Mouse (Mus musculus) megakaryocyte, embryonic 14.5 days (primary cell): ENCODE measurements around the gene Ripply3. TPM values are rescaled to one million over a fixed set of nuclear protein-coding genes. Genes with fewer than 3 reads are reported as not detected.

ENCODE experiments used
- H3K27me3 ChIP-seq: replicated peaks from 2 replicates; pipeline ENCODE3; 2012; ENCODE audit warnings: inconsistent platforms
- H3K36me3 ChIP-seq: replicated peaks from 2 replicates; pipeline ENCODE3; 2012; ENCODE audit warnings: low read length, inconsistent platforms, mixed read lengths
- H3K4me1 ChIP-seq: 2 replicates; pipeline ENCODE4 v1.6.1; 2012; ENCODE audit warnings: inconsistent platforms
- H3K4me3 ChIP-seq: replicated peaks from 2 replicates; pipeline ENCODE3; 2012; ENCODE audit warnings: moderate library complexity, mild to moderate bottlenecking, inconsistent platforms
- H3K9me3 ChIP-seq: 2 replicates; pipeline ENCODE4 v1.6.1; 2012; ENCODE audit warnings: inconsistent platforms
- FLI1 ChIP-seq: IDR thresholded peaks from 2 replicates; pipeline ENCODE4 v1.6.1; 2012; ENCODE audit warnings: low read length, inconsistent platforms, mixed read lengths
- GATA1 ChIP-seq: IDR thresholded peaks from 3 replicates; pipeline ENCODE4 v1.6.1; 2012; ENCODE audit warnings: mixed read lengths, low read length, inconsistent platforms, borderline replicate concordance
- polyA plus RNA-seq: library from polyadenylated mRNA; stranded (reverse); fragments of >175 nt; gene quantifications from 2 replicates; pipeline ENCODE4 v1.2.3, GENCODE M21; 2012; ENCODE audit warnings: low replicate concordance; ENCODE audit not compliant: insufficient read depth

Ripply3 gene
- not detected in 2 replicates for polyA plus RNA-seq

GRCm38 (mm10) chr16:94327781-94328711, at the start of gene Ripply3:
TSS of gene Ripply3 (plus strand) at chr16:94328420.
- Histone ChIP-seq H3K27me3 (peaks cover 37% of the 10 kb centered on the region), H3K36me3 (no peaks in the 10 kb centered on the region), H3K4me1 (peaks cover 44% of the 10 kb centered on the region), H3K4me3 (peak within 1 kb of the TSS; percentile 91), H3K9me3 (peaks cover 3% of the 10 kb centered on the region; the same call in 1 of the 2 replicates)
- no peak for TF ChIP-seq FLI1
- TF ChIP-seq GATA1, result no peak

- TF ChIP-seq GATA1 (no peak), FLI1 (no peak)
- no peak overlapping the region for H3K4me3 ChIP-seq
- H3K9me3 ChIP-seq, result peaks cover 16% of the 10 kb centered on the region
- no peaks in the 10 kb centered on the region for H3K27me3 ChIP-seq
- H3K36me3 ChIP-seq, result peaks cover 23% of the 10 kb centered on the region
- H3K4me1 ChIP-seq, result peaks cover 7% of the 10 kb centered on the region
Measured at GRCm38 (mm10) chr16:94283972-94284371, 44.2 kb upstream of the Ripply3 start.

DNA sequence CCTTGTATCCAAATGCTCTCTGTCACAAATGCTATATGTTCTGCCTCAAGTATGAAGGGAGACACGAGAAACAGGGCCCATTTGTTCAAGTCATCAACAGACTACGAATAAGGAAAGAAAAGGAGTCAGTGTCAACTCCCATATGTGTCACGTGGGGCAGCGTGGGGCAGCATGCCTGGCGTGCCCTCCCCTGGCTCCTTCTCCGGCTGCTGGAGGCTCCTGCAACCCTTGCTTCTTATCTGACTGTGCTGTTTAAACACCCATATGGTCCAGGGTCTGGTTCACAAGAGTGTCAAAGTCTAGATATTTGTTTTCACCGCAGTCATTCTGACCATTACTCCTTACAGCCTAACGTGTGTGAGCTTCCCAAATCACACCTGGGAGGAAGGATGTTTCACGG, 40.4 kb upstream of the Ripply3 start:
- Histone ChIP-seq H3K4me1 (peaks cover 36% of the 10 kb centered on the region), H3K27me3 (peaks cover 10% of the 10 kb centered on the region), H3K4me3 (peak overlapping the region; percentile 14), H3K36me3 (peaks cover 15% of the 10 kb centered on the region), H3K9me3 (peaks cover 11% of the 10 kb centered on the region)
- no peak for TF ChIP-seq GATA1
- TF ChIP-seq FLI1, result no peak

DNA sequence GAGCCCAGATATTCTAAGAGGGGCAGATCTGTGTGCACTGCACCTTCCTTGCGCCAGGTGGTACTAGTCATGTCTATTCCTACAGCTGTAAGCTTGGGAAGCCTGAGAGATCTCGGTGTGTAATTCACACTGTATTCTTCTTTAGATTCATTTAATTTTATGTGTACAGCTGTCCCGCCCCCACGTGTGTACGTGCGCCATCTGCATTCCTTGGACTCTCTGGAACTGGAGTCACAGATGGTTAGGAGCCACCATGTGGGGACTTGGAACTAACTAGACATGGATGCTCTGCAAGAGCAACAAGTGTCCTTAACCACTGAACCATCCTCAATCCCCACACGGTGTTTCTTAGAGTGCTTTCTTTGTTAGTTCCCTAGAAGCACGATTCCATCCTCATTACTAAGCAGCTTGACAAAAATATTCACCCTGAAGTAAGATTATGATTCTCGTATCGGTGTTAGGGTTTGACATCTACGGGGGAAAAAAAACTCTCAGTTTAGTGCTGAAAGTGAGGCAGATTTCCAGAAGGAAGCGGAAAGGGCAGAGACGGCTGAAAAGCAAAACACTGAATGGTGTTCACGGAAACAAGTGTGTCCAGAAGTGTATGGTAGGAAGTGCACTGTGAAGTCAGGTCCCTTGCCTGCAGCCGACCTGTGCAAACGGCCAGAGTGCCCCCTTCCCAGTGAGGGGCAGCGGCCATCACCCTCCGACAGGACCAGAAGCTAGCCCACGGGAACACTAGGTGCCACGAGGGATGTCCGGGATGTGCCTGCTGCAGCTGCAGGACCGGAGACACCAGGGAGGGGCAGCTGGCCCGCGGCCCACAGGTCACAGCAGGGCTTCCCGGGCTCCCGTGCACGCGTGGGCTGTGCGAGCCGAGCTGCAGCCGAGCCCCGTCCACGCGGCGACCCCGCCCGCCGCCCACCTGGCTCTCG, 38.8 kb upstream of the Ripply3 start:
- peaks cover 40% of the 10 kb centered on the region for H3K4me1 ChIP-seq
- no peak for TF ChIP-seq FLI1
- no peak for TF ChIP-seq GATA1
- H3K9me3 ChIP-seq, result no peaks in the 10 kb centered on the region
- H3K27me3 ChIP-seq, result peaks cover 10% of the 10 kb centered on the region
- H3K4me3 ChIP-seq, result peak overlapping the region; percentile 97
- no peaks in the 10 kb centered on the region for H3K36me3 ChIP-seq

GRCm38 (mm10) chr16:94290073-94290999, 37.9 kb upstream of the Ripply3 start:
- Histone ChIP-seq H3K4me3 (peak overlapping the region; percentile 97), H3K4me1 (peaks cover 40% of the 10 kb centered on the region), H3K27me3 (peaks cover 10% of the 10 kb centered on the region), H3K9me3 (no peaks in the 10 kb centered on the region), H3K36me3 (no peaks in the 10 kb centered on the region)
- no peak for TF ChIP-seq FLI1
- no peak for TF ChIP-seq GATA1

DNA sequence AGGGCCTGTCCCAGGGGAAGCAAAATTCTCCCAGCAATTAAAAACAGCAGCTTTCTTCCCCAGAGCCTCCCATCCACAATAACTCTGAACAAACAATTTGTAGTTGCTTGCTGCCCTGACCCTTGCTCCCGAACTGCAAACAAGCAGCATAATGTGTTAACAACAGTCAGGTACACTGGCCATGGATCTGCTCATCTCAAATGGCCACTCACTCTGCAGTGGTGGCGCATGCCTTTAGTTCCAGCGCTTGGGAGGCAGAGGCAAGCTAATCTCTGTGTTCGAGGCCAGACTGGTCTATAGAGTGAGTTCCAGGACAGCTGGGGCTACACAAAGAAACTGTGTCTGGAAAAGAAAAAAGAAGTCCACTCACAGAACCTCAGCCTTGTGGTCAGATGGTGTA, 37.1 kb upstream of the Ripply3 start:
- Histone ChIP-seq H3K4me3 (no peak overlapping the region), H3K36me3 (no peaks in the 10 kb centered on the region), H3K27me3 (peaks cover 16% of the 10 kb centered on the region), H3K9me3 (no peaks in the 10 kb centered on the region), H3K4me1 (peaks cover 38% of the 10 kb centered on the region)
- TF ChIP-seq GATA1, result no peak
- no peak for TF ChIP-seq FLI1

DNA sequence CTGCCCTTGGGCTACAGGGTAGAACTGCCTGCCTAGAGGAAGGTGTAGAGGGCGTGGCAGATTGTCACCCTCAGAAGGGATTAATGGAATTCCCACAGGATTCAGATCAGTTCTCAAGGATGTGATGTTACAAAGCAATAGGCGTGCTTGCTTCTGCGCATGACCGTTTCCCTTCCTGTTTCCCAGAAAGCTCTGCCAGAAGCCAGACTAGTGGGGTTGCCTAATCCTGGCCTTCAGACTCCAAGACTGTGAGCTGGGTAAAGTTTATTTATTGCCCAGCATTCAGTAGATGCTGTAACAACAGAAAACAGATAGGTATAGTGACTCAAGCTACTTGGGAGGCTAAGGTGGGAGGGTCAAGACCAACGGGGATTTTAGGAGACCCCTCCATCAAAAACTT, 30.1 kb upstream of the Ripply3 start:
- peaks cover 37% of the 10 kb centered on the region for H3K27me3 ChIP-seq
- peaks cover 7% of the 10 kb centered on the region for H3K9me3 ChIP-seq
- H3K36me3 ChIP-seq, result no peaks in the 10 kb centered on the region
- TF ChIP-seq FLI1 (no peak), GATA1 (no peak)
- no peak overlapping the region for H3K4me3 ChIP-seq
- peaks cover 25% of the 10 kb centered on the region for H3K4me1 ChIP-seq

DNA sequence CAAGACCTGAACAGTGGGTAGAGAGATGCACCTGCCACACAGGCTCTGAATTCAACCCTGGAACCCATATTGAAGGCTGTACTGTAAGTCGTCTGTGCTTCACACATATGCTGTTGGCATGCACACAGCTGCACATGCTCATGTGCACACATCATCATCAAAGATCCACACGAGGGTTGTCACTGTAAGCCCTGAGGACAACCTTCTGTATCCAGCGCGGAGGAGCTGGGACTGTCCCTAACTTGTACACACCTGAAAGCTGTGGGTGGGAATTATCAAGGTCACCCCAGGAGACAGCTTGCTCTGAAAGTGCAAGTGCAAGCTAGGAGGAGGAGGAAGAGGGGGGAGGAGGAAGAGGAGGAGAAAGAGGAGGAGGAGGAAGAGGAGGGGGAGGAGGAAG, 29.0 kb upstream of the Ripply3 start:
- H3K4me3 ChIP-seq, result no peak overlapping the region
- no peaks in the 10 kb centered on the region for H3K36me3 ChIP-seq
- peaks cover 25% of the 10 kb centered on the region for H3K4me1 ChIP-seq
- TF ChIP-seq FLI1, result no peak
- no peak for TF ChIP-seq GATA1
- H3K9me3 ChIP-seq, result peaks cover 7% of the 10 kb centered on the region
- H3K27me3 ChIP-seq, result peaks cover 45% of the 10 kb centered on the region

- Histone ChIP-seq H3K9me3 (peaks cover 16% of the 10 kb centered on the region), H3K4me3 (no peak overlapping the region), H3K36me3 (no peaks in the 10 kb centered on the region), H3K4me1 (peaks cover 23% of the 10 kb centered on the region), H3K27me3 (peaks cover 39% of the 10 kb centered on the region)
- TF ChIP-seq FLI1, result no peak
- no peak for TF ChIP-seq GATA1
Measured at GRCm38 (mm10) chr16:94301194-94301593, 27.0 kb upstream of the Ripply3 start.
